Mouse (Mus musculus) v-Abl transformed pro-B cells (cell line): ENCODE measurements at regions not wholly inside any gene's neighbourhood (a gene's known extent, or its start where the extent isn't known, plus 50 kb on each side); places are given as distances from the start of the nearest gene placed in this dataset.

Experiments used
- in situ Hi-C, 2 experiments: fragments of 400-800 bp; cut with MboI; formaldehyde crosslinking; loops; one replicate each; pipeline ENCODE4 v1.15.1; 2025; ENCODE audit not compliant: unreplicated experiment in 2 of 2

- in situ Hi-C loops = loop anchor here (5.0 kb wide), 2 partner anchors 439 to 444 kb away; no protein-coding TSS in a partner anchor
Observed at GRCm38 (mm10) chr12:119028711-119029110, 62.5 kb upstream of the Abcb5 start.

GRCm38 (mm10) chr12:119028161-119028560 is 61.9 kb upstream of the Abcb5 start:
- in situ Hi-C loops = loop anchor here (5.0 kb wide), 2 partner anchors 439 to 444 kb away; no protein-coding TSS in a partner anchor

- in situ Hi-C loops = loop anchor here (5.0 kb wide), 2 partner anchors 440 to 445 kb away; no protein-coding TSS in a partner anchor
Observed at GRCm38 (mm10) chr12:119027701-119028100, 61.5 kb upstream of the Abcb5 start.

GRCm38 (mm10) chr12:119026311-119026710 is 60.1 kb upstream of the Abcb5 start:
- in situ Hi-C loops = loop anchor here (5.0 kb wide), 2 partner anchors 441 to 446 kb away; no protein-coding TSS in a partner anchor

- in situ Hi-C loops = no loop called here
Observed at GRCm38 (mm10) chr12:119024063-119024462, 57.8 kb upstream of the Abcb5 start.
